Mouse (Mus musculus) heart, adult 8-10 months (tissue): ENCODE measurements around the gene Cacng6. TPM values are rescaled to one million over a fixed set of nuclear protein-coding genes. Genes with fewer than 3 reads are reported as not detected.

Experiments
- DNase-seq: peaks from one replicate; pipeline ENCODE4 v3.0.0; 2022; ENCODE audit warnings: low spot score
- total RNA-seq, 4 experiments: library from RNA; stranded (reverse); gene quantifications; 2 replicates each; pipeline ENCODE4 v1.2.4; 2022

Cacng6 gene
- total RNA-seq, 4 experiments from 2014 or later: 2.0 to 4.4 (median 2.5) TPM

- no peak for DNase-seq
Measured at GRCm38 (mm10) chr7:3419941-3420340, 4.1 kb upstream of the Cacng6 start.

DNA sequence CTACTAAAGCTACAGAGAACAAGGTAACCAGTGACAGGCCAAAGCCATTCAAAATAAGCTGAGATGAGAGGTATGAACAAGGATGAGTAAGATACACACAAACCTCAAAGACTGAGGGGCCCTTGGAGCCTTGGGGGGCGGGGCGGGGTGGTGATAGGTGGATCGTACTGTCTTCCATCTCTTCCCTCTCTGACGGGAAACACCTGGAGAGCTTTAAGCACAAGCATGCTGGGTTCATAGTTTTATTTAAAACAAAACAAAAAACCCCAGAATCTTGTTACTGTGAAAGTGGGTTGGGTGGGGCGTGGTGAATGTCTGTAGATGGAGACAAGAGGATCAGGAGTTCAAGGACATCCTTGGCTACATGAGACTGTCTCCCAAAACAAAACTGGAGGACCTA, 3.5 kb upstream of the Cacng6 start:
- DNase-seq: no peak

DNA sequence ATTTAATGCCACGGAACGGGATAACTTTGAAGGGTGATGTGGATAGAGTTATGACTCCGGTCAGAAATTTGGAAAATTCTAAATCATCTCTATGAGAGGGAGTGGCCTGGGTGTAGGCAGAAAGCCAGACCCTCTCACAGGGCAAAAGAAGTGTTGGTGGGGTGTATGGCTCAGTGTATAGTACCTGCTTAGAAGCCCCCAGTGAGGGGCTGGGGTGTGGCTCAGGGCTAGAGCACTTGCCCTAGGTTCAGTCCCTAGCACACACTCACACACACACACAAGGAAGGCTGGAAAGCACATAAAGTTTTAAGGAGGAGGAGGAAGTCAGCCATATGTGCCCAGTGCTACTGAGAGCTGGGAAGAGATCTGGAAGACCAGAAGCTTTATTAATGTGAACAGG, 2.7 kb upstream of the Cacng6 start:
- DNase-seq: no peak

DNA sequence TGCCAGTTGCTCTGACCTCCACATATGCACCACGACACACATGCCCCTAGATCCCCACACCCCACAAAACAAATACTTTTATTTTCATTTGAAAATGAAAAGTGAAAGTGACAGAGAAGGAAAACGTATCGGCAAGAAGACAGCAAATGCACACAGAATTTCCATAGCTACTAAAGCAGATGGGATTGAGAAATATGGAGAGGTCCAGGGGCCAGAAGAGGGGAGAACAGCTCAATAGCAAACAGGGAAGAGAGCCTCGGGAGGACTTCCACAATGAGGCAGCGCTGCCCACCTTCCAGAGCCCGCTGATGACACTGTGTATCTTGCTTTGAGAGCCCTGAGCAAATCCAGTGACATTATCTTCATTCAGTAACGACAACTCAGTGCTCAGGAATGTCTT, 1.9 kb upstream of the Cacng6 start:
- no peak for DNase-seq

GRCm38 (mm10) chr7:3423430-3423829, 565 bp upstream of the Cacng6 start:
- no peak for DNase-seq

- no peak for DNase-seq
Measured at GRCm38 (mm10) chr7:3425141-3425540, 1.1 kb downstream of the Cacng6 start.

DNA sequence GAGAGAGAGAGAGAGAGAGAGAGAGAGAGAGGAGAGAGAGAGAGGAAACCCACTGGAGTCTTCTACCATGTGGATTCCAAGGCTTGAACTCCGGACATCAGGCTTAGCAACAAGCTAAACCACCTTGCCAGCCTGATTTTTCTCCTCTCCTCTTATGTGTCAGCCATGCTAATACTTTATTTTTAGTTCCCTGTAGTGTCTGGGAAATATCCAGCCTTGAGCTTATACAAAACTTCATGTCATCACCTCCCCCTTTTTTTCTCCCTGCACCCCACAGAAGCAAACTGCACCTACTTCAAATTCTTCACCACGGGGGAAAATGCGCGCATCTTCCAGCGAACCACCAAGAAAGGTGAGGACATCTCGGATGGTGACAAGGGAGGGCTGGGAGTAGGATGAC, 6.2 kb downstream of the Cacng6 start:
- DNase-seq: no peak

DNA sequence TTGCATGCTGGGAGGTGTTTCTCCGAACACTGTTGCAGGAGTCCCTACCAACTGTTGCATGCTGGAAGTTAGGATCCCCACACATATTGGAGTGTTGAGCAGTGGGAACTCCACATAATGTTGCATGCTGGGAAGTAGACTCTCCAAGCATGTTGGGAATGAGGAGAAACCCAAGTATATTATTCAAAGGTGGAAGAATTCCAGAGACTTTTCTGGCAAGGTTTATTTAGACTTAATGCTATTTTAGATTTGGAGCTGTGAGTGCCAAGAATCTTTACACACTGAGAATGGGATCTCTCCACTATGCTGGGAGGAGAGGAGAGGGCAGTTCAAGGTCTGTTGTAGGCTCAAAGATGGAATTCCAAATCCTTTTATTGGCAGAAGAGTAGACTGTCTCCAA, 8.1 kb downstream of the Cacng6 start:
- no peak for DNase-seq

DNA sequence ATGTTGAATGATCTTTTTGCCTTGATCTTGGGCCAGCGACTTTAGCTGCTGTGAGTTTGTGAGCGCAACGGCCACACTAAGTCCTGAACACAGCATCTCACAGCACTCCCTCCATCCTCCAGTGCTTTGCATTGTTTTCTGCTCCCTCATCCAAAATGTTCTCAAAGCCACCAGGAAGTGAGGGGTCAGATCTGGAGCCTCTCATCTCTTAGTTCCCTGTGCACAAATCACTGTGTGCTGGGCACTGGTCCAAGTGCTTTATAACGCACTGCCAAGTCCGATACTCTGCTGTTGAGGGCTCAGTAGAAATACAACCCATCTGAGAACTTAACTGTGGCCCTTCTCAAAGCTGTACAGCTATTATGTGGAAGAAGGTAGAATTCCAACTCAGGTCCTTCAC, 13.9 kb downstream of the Cacng6 start:
- no peak for DNase-seq

DNA sequence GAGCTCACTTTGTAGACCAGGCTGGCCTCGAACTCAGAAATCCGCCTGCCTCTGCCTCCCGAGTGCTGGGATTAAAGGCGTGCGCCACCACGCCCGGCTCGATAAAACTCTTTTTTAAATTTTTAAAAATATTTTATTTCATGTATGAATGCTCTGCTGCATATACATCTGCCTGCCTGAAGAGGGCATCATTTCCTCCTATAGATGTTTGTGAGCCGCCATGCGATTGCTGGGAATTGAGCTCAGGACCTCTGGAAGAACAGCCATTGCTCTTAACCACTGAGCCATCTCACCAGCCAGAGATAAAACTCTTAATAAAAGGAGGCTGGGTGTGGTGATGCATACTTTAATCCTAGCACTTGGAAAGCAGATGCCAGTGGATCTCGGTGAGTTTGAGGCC, 16.0 kb downstream of the Cacng6 start:
- no peak for DNase-seq

- no peak for DNase-seq
Measured at GRCm38 (mm10) chr7:3440526-3440925, 16.5 kb downstream of the Cacng6 start.

DNA sequence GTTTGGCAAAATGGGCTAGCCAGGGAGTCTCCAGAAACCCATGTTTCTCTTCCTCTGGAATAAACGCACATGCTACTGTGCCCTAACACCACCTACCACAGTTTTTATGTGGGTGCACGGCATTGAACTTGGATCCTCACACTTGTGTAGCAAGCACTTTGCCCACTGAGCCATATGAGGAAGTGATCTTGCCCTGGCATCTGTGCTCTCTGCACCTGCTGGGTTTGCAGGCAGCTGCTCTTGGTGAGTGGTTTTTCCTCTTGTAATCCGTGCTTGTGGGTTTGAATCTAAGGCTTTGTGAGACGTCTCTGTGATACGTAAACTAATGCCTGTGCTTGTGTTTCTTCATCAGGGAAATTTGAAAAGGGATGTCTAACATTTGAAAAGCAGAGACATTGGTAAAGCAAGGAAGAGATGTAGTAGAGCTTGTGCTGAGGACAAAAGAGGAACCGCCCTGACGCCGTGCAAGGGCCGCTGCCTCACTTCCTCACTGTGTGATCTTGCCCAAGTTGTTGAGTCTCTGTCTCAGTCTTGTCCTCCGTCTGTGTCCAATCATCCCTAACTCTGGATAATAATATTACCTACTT, 18.6 kb downstream of the Cacng6 start:
- no peak for DNase-seq

DNA sequence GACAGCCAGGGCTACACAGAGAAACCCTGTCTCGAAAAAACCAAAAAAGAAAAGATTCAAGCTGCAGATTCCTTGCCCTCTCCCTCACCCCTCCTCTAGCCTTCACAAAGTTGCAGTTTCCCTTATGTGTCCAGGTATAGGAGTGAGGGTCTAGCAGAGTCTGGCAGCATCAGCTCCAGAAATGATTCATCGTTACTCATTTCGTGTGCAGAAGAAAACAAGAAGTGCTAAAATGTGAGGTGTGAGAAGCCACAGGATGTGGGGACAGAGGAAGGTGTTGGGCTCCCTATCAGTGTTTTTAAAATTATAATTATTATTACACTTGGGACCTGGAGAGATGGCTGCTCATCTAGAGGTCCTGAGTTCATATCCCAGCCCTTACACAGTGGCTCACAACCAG, 20.7 kb downstream of the Cacng6 start:
- no peak for DNase-seq

DNA sequence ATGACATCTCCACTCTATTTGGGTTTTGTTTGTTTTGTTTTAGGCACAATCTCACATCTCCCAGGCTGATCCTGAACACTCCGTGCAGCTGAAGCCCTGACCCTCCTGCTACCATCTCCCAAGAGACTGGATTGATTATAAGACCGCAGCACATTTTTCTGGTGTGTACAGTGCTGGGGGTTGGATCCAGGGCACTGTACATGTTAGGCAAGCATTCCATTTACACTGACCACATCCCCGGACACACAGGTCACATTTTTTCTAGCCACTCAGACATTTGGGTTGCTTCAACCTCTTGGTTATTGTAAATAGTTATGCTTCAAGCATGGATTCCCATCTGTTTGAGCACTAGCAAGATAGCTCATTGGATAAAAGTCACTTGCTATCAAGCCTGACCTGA, 22.6 kb downstream of the Cacng6 start:
- DNase-seq: no peak

DNA sequence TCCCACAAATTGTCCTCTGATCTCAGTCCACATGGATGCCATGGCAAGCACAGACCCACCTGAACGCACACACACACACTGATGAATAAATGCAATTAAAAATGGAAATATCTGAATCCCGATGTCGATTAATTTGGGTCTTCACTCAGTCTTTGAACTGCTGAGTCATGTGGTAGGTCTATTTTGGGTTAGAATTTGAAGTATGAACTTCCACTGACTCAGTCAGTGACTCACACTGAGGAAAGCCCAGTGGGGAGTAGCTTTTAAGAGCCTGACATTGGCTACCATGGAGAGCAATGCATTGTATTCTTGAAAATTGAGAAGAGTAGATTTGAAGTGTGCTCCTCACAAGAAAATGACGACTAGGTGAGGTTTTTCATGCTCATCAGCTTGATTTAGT, 23.0 kb downstream of the Cacng6 start:
- DNase-seq: no peak

DNA sequence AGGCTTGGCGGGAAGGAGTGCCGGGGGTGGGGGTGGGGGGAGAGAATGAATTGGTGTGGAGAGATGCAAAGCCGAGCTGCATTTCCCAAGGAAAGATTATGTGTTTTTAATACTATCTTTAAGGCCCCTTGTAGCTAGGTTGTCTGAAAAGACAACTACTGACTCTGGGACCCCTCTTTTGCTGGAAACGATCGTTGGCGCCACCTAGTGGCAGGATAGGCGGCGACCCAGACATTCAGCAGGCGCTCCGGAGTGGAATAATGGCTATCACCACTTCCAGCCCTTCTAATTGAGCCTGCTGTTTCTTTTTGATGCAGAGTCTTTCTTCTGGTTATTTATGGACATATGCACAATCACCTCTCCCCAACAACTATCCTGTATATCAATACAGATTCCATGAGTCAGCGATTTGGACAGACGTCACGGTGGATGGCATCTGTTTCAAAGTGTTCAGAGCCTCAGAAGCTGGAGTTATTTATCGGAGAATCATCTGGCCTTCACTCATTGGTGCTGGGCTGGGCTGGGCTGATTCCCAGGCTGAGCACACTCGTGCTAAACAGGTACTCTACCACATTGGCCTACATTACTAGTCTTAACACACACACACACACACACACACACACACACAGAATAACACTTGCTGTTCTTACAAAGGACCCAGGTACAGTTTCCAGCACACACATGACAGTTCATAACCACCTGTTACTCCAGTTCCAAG, 24.9 kb downstream of the Cacng6 start:
- peak; percentile 54 for DNase-seq

GRCm38 (mm10) chr7:3450671-3451070, 26.7 kb downstream of the Cacng6 start:
- DNase-seq: no peak

GRCm38 (mm10) chr7:3451161-3451560, 27.2 kb downstream of the Cacng6 start:
- DNase-seq: no peak

- no peak for DNase-seq
Measured at GRCm38 (mm10) chr7:3452821-3453485, 29.0 kb downstream of the Cacng6 start.

DNA sequence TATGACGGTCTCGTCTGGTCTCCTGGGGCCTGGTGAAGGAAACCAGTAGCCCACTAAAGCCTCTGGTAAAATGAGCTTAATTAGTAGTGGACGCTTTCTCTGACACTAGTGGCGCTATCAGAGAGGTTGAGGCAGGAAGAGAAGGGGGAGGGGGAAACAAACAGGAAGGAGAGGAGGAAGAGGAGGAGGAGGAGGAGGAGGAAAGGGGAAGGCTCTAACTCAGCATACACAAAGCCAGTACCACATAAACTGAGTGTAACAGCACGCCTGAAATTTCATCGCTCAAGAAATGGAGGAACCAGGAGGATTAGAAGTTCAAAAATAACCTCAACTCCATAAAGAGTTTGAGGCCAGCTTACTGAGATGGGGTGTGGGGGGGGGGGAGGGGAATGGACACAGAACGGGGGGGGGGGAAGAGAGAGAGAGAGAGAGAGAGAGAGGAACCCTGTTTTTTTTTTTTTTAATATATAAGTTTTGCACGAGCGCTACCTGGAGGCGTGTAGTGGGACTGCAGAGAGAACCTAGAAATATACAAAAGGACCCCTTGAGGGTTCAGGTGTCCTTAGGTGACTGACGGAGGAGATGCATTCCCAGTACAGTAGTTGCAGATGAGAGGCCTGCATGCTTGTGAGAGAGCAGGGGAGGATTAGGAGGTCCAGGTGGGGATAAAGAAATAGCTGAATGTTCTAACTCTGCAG, 29.6 kb downstream of the Cacng6 start:
- DNase-seq: no peak

DNA sequence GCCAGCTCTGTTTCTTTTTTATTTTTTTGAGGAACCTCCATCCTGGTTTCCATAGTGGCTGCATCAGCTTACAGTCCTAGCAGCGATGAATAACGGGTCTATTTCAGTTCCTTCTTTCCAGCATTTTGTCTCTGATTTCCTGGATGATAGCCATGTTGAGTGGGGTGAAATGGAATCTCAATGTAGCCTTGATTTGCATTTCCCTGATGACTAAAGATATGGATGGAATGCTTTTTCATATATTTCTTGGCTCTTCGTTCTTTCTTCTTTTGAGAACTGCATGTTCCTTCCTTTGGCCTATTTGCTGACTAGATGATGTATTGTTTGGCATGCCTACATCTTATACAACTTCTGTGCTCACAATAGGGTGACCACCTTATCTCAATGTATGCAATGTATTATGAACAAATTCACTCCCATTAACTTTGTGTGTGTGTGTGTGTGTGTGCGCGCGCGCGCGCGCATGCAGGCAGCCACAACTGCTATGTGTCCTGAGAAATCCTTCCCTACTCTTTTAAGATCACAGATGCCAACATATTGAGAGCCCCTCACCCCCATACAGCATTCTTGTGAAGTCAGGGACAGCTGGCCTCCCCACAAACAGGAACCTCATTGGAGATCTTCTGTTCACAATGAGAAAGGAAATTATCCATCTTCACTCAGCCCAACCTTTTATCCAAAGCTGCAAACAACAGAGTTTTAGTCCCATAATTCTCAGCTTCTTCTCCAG, 33.3 kb downstream of the Cacng6 start:
- DNase-seq: no peak

GRCm38 (mm10) chr7:3457841-3458217, 33.8 kb downstream of the Cacng6 start:
- DNase-seq: no peak
